Mouse (Mus musculus): ENCODE data around the gene Iqgap2. TPM values are rescaled to one million over a fixed set of nuclear protein-coding genes. Genes with fewer than 3 reads are reported as not detected.

Iqgap2 gene
- polyA plus RNA-seq, 1 experiment, result 44.1 TPM

GRCm38 (mm10) chr13:95684656-95685244 is 207.0 kb downstream of the Iqgap2 start:
- Histone ChIP-seq H3K4me3 (ENCODE audit: low read depth, low read length) (no peak overlapping the region), H3K36me3 (ENCODE audit: control insufficient read depth, insufficient read depth, low read length) (peaks cover 34% of the 10 kb centered on the region)

DNA sequence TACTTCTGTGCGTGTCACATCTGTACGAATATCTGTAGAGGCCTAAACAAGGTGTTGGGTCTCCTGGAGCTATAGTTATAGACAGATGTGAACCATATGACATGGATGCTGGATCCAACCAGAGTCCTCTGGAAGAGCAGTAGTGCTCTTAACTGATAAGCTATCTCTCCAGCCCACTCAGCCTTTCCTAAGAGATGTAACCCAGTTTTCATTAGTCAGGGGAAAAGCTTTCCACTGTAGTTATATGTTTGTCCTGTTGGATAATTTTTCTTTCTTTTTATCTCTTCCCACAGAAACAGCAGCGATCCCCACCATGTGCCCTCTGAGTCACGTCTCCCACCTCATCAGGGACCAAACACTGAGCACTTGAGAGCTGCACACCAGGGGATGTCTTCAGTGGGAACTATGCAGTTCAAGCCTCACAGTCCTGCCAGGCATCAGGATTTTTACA is 212.2 kb downstream of the Iqgap2 start:
- Histone ChIP-seq H3K36me3 (ENCODE audit: control insufficient read depth, insufficient read depth, low read length) (peaks cover 33% of the 10 kb centered on the region), H3K4me1 (ENCODE audit: control insufficient read depth, insufficient read depth, insufficient read length, low read length) (no peaks in the 10 kb centered on the region), H3K27ac (ENCODE audit: insufficient read depth, low read depth, low read length) (no peak overlapping the region), H3K4me3 (ENCODE audit: low read depth, low read length) (no peak overlapping the region), H3K27me3 (ENCODE audit: control insufficient read depth, insufficient read depth, low read length) (no peaks in the 10 kb centered on the region)
- 89% methylated on average over 4 of the region's 4 CpGs for WGBS
- TF ChIP-seq POLR2A (IDR thresholded peaks at IDR 0.05; ENCODE audit: low read depth, low read length) (no peak), CTCF (IDR thresholded peaks at IDR 0.05; ENCODE audit: extremely low read depth, insufficient read length, insufficient replicate concordance, low read depth, low read length) (no peak)

More at GRCm38 (mm10) chr13:95684656-95685244, 207.0 kb downstream of the Iqgap2 start:
- 89% methylated on average over 9 of the region's 9 CpGs for WGBS
- H3K27ac ChIP-seq (ENCODE audit: insufficient read depth, low read depth, low read length), result no peak overlapping the region
- no peaks in the 10 kb centered on the region for H3K27me3 ChIP-seq (ENCODE audit: control insufficient read depth, insufficient read depth, low read length)
- H3K4me1 ChIP-seq (ENCODE audit: control insufficient read depth, insufficient read depth, insufficient read length, low read length), result no peaks in the 10 kb centered on the region
- TF ChIP-seq POLR2A (IDR thresholded peaks at IDR 0.05; ENCODE audit: low read depth, low read length) (no peak), CTCF (IDR thresholded peaks at IDR 0.05; ENCODE audit: extremely low read depth, insufficient read length, insufficient replicate concordance, low read depth, low read length) (no peak)

GRCm38 (mm10) chr13:95679078-95679477 is 212.6 kb downstream of the Iqgap2 start:
- no peak overlapping the region for H3K27ac ChIP-seq (ENCODE audit: insufficient read depth, low read depth, low read length)
- H3K27me3 ChIP-seq (ENCODE audit: control insufficient read depth, insufficient read depth, low read length), result no peaks in the 10 kb centered on the region
- 89% methylated on average over 5 of the region's 5 CpGs for WGBS
- H3K36me3 ChIP-seq (ENCODE audit: control insufficient read depth, insufficient read depth, low read length), result peaks cover 33% of the 10 kb centered on the region
- H3K4me3 ChIP-seq (ENCODE audit: low read depth, low read length), result no peak overlapping the region
- no peaks in the 10 kb centered on the region for H3K4me1 ChIP-seq (ENCODE audit: control insufficient read depth, insufficient read depth, insufficient read length, low read length)
- TF ChIP-seq POLR2A (IDR thresholded peaks at IDR 0.05; ENCODE audit: low read depth, low read length), result no peak
- TF ChIP-seq CTCF (IDR thresholded peaks at IDR 0.05; ENCODE audit: extremely low read depth, insufficient read length, insufficient replicate concordance, low read depth, low read length), result no peak

DNA sequence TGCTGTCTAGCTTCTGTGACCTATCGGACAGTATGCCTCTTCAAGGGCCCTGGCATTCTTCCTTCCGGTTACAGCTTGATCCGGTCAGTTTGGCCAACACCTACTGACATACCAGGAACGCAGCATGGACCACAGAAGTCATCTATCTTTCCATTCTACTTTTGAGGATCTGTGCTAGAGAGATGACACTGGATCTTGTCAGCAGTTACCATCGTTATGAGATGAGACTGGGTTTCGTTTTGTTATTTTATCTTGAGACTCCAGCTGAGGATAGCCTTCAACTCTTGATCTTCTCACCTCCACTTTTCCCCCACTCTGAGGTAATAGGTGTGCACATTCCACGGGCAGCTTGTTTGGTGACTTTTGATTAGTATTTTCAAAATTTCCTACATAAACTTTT is 219.3 kb downstream of the Iqgap2 start:
- WGBS, result 93% methylated on average over 7 of the region's 7 CpGs
- H3K4me1 ChIP-seq (ENCODE audit: control insufficient read depth, insufficient read depth, insufficient read length, low read length), result no peaks in the 10 kb centered on the region
- H3K27ac ChIP-seq (ENCODE audit: insufficient read depth, low read depth, low read length), result no peak overlapping the region
- no peak overlapping the region for H3K4me3 ChIP-seq (ENCODE audit: low read depth, low read length)
- no peak for TF ChIP-seq POLR2A (IDR thresholded peaks at IDR 0.05; ENCODE audit: low read depth, low read length)
- H3K27me3 ChIP-seq (ENCODE audit: control insufficient read depth, insufficient read depth, low read length), result no peaks in the 10 kb centered on the region
- H3K36me3 ChIP-seq (ENCODE audit: control insufficient read depth, insufficient read depth, low read length), result peaks cover 53% of the 10 kb centered on the region

DNA sequence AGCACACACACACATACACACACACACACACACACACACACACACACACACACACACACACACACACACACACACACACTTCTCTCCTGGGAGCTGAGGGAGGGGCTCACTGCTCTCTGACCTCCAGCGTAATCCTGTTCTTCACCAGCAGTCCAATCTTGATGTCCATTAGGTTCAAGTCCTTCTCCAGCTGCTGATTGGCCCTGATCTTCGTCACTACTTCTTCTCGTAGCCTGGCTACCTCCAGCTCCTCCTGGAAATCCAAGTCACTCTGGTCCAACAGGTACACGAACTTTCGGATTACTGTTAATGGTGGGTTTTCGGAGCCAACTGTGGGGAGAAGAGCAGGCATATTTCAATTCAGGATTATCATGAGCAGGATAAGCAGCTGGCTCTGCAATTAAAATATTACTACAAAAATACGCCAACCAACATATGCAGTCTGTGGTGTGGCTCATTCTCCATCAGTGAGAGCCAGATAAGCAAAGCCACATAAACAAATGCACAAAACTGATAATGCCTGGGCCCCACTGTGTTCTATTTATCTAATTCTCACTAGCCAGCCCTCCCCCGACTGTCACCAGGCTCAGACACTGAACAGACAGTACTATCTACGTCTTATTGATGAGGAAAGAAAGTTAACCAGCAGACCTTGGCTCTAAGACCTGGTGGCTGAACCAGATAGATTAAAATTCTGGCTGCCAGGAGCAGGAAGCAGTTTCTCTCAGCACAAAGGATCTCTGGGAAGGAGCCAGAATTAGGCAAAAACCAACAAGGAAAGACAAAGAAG is 220.4 kb downstream of the Iqgap2 start:
- WGBS, result 78% methylated on average over 9 of the region's 9 CpGs
- Histone ChIP-seq H3K27ac (ENCODE audit: insufficient read depth, low read depth, low read length) (no peak overlapping the region), H3K27me3 (ENCODE audit: control insufficient read depth, insufficient read depth, low read length) (no peaks in the 10 kb centered on the region), H3K4me1 (ENCODE audit: control insufficient read depth, insufficient read depth, insufficient read length, low read length) (no peaks in the 10 kb centered on the region), H3K4me3 (ENCODE audit: low read depth, low read length) (no peak overlapping the region), H3K36me3 (ENCODE audit: control insufficient read depth, insufficient read depth, low read length) (peaks cover 59% of the 10 kb centered on the region)
- TF ChIP-seq CTCF (IDR thresholded peaks at IDR 0.05; ENCODE audit: extremely low read depth, insufficient read length, insufficient replicate concordance, low read depth, low read length) (no peak), POLR2A (IDR thresholded peaks at IDR 0.05; ENCODE audit: low read depth, low read length) (no peak)

GRCm38 (mm10) chr13:95670534-95670933 is 221.2 kb downstream of the Iqgap2 start:
- 82% methylated on average over 5 of the region's 5 CpGs for WGBS
- Histone ChIP-seq H3K27me3 (ENCODE audit: control insufficient read depth, insufficient read depth, low read length) (no peaks in the 10 kb centered on the region), H3K4me3 (ENCODE audit: low read depth, low read length) (no peak overlapping the region), H3K4me1 (ENCODE audit: control insufficient read depth, insufficient read depth, insufficient read length, low read length) (no peaks in the 10 kb centered on the region), H3K36me3 (ENCODE audit: control insufficient read depth, insufficient read depth, low read length) (peaks cover 65% of the 10 kb centered on the region), H3K27ac (ENCODE audit: insufficient read depth, low read depth, low read length) (no peak overlapping the region)
- no peak for TF ChIP-seq CTCF (IDR thresholded peaks at IDR 0.05; ENCODE audit: extremely low read depth, insufficient read length, insufficient replicate concordance, low read depth, low read length)
- TF ChIP-seq POLR2A (IDR thresholded peaks at IDR 0.05; ENCODE audit: low read depth, low read length), result no peak

- TF ChIP-seq CTCF (IDR thresholded peaks at IDR 0.05; ENCODE audit: extremely low read depth, insufficient read length, insufficient replicate concordance, low read depth, low read length) (no peak), POLR2A (IDR thresholded peaks at IDR 0.05; ENCODE audit: low read depth, low read length) (no peak)
- Histone ChIP-seq H3K4me1 (ENCODE audit: control insufficient read depth, insufficient read depth, insufficient read length, low read length) (no peaks in the 10 kb centered on the region), H3K4me3 (ENCODE audit: low read depth, low read length) (no peak overlapping the region), H3K36me3 (ENCODE audit: control insufficient read depth, insufficient read depth, low read length) (peaks cover 67% of the 10 kb centered on the region), H3K27me3 (ENCODE audit: control insufficient read depth, insufficient read depth, low read length) (no peaks in the 10 kb centered on the region), H3K27ac (ENCODE audit: insufficient read depth, low read depth, low read length) (no peak overlapping the region)
- 52% methylated on average over 6 of the region's 7 CpGs for WGBS
Observed at GRCm38 (mm10) chr13:95667260-95667659, 224.5 kb downstream of the Iqgap2 start.
